Mouse (Mus musculus): ENCODE results near the gene Fbxl19.

GRCm38 (mm10) chr7:127700712-127701331, 43.5 kb upstream of the Fbxl19 start:
- TF ChIP-seq CTCF (IDR thresholded peaks at IDR 0.05; ENCODE audit: low read depth, low read length) (no peak), POLR2A (IDR thresholded peaks at IDR 0.05; ENCODE audit: extremely low read depth, insufficient read depth, low read length) (no peak)
